Mouse (Mus musculus): ENCODE measurements around the gene Sft2d1.

GRCm38 (mm10) chr17:8339666-8340374 is 28.9 kb downstream of the Sft2d1 start:
- no peak for TF ChIP-seq CTCF (conservative IDR thresholded peaks at IDR 0.05; ENCODE audit: insufficient read depth, insufficient read length, low read depth, low read length)
- TF ChIP-seq POLR2A (IDR thresholded peaks at IDR 0.05; ENCODE audit: low read depth, low read length): no peak
